Mouse (Mus musculus): ENCODE results near the gene Dgki. TPM values are rescaled to one million over a fixed set of nuclear protein-coding genes. Genes with fewer than 3 reads are reported as not detected.

The Dgki gene
- total RNA-seq, 2 experiments from 2014 or later: 0.20 to 0.21 TPM

- ATAC-seq (replicated peaks; ENCODE audit: poor library complexity): no peak
Observed at GRCm38 (mm10) chr6:37297744-37298482, 2.1 kb downstream of the Dgki start.

- ATAC-seq (replicated peaks; ENCODE audit: poor library complexity): no peak
Observed at GRCm38 (mm10) chr6:37292068-37292467, 7.9 kb downstream of the Dgki start.

- ATAC-seq (replicated peaks; ENCODE audit: poor library complexity): no peak
Observed at GRCm38 (mm10) chr6:37291171-37291570, 8.8 kb downstream of the Dgki start.

- no peak for ATAC-seq (replicated peaks; ENCODE audit: poor library complexity)
Observed at GRCm38 (mm10) chr6:37290691-37291090, 9.3 kb downstream of the Dgki start.

- ATAC-seq (replicated peaks; ENCODE audit: poor library complexity): peak; percentile 80
Observed at GRCm38 (mm10) chr6:37286134-37286533, 13.8 kb downstream of the Dgki start.

- ATAC-seq (replicated peaks; ENCODE audit: poor library complexity): peak; percentile 66
Observed at GRCm38 (mm10) chr6:37284879-37285278, 15.1 kb downstream of the Dgki start.

GRCm38 (mm10) chr6:37283336-37283735, 16.6 kb downstream of the Dgki start:
- no peak for ATAC-seq (replicated peaks; ENCODE audit: poor library complexity)

GRCm38 (mm10) chr6:37282659-37283058, 17.3 kb downstream of the Dgki start:
- no peak for ATAC-seq (replicated peaks; ENCODE audit: poor library complexity)

- ATAC-seq (replicated peaks; ENCODE audit: poor library complexity): no peak; the same call in 1 of the 2 replicates
Observed at GRCm38 (mm10) chr6:37276834-37277715, 22.9 kb downstream of the Dgki start.

GRCm38 (mm10) chr6:37276181-37276580, 23.8 kb downstream of the Dgki start:
- ATAC-seq (replicated peaks; ENCODE audit: poor library complexity): no peak

- ATAC-seq (replicated peaks; ENCODE audit: poor library complexity): no peak
Observed at GRCm38 (mm10) chr6:37270905-37271591, 28.9 kb downstream of the Dgki start.

- no peak for ATAC-seq (replicated peaks; ENCODE audit: poor library complexity)
Observed at GRCm38 (mm10) chr6:37268589-37268988, 31.4 kb downstream of the Dgki start.

- ATAC-seq (replicated peaks; ENCODE audit: poor library complexity): no peak
Observed at GRCm38 (mm10) chr6:37267952-37268351, 32.0 kb downstream of the Dgki start.

GRCm38 (mm10) chr6:37262486-37262885, 37.5 kb downstream of the Dgki start:
- ATAC-seq (replicated peaks; ENCODE audit: poor library complexity): peak; percentile 96

- peak; percentile 47 for ATAC-seq (replicated peaks; ENCODE audit: poor library complexity)
Observed at GRCm38 (mm10) chr6:37261236-37261852, 38.6 kb downstream of the Dgki start.

GRCm38 (mm10) chr6:37258662-37259061, 41.3 kb downstream of the Dgki start:
- ATAC-seq (replicated peaks; ENCODE audit: poor library complexity): no peak

GRCm38 (mm10) chr6:37254144-37254543, 45.8 kb downstream of the Dgki start:
- ATAC-seq (replicated peaks; ENCODE audit: poor library complexity): no peak

- no peak for ATAC-seq (replicated peaks; ENCODE audit: poor library complexity)
Observed at GRCm38 (mm10) chr6:37252536-37252935, 47.4 kb downstream of the Dgki start.

GRCm38 (mm10) chr6:37250671-37251070, 49.3 kb downstream of the Dgki start:
- no peak for ATAC-seq (replicated peaks; ENCODE audit: poor library complexity)

- no peak for ATAC-seq (replicated peaks; ENCODE audit: poor library complexity)
Observed at GRCm38 (mm10) chr6:37245757-37246156, 54.2 kb downstream of the Dgki start.

GRCm38 (mm10) chr6:37244074-37244473, 55.9 kb downstream of the Dgki start:
- no peak for ATAC-seq (replicated peaks; ENCODE audit: poor library complexity)
